Mouse (Mus musculus): ENCODE data around the gene Pip5kl1. TPM values are rescaled to one million over a fixed set of nuclear protein-coding genes. Genes with fewer than 3 reads are reported as not detected.

The Pip5kl1 gene
- polyA plus RNA-seq, 1 experiment from 2014 or later = not detected

DNA sequence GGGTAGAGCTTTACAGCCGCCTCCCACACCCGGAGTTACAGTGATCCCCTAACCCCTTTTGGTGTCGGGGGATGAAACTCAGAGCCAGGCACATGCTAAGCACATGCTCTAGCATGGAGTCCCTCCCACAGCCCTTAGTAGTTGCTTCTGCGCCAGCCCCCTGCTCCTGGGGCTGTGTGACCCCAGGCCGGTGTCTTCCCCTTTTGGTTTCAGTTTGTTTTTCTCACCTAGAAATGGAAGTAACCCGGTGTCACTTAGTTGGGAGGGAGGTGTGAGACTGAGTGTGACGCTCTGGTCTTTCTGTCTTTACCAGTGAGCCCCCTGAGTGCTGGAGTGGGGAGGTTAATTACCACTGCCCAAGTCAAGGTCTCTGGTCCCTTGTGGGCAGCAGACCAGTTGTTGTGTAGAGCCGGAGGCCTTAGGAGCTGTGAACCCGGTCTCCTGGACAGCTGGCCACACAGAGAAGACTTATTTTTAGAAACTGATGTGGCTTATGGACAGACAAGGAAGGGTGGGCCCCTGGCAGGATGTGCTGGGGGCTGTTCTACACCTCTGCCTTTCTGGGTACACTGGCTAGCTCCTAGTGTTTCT, 13.2 kb downstream of the Pip5kl1 start:
- Histone ChIP-seq H3K9ac (peak overlapping the region; percentile 76), H3K4me1 (replicated peaks) (peaks cover 50% of the 10 kb centered on the region), H3K27ac (peak overlapping the region; percentile 41; the same call in 1 of the 2 replicates), H3K36me3 (peaks cover 9% of the 10 kb centered on the region; the same call in 1 of the 2 replicates), H3K9me3 (replicated peaks) (no peaks in the 10 kb centered on the region), H3K4me3 (replicated peaks) (peak overlapping the region; percentile 69), H3K27me3 (0 out of 2 replicates have a peak, but pooled peaks cover 4% of the 10 kb centered on the region), H3K4me2 (peak overlapping the region; percentile 89)
- DNase-seq (no peak), ATAC-seq (ENCODE audit: low read depth) (no peak)
- WGBS (ENCODE audit: insufficient replicate concordance) = 9% methylated on average over 9 of the region's 9 CpGs

DNA sequence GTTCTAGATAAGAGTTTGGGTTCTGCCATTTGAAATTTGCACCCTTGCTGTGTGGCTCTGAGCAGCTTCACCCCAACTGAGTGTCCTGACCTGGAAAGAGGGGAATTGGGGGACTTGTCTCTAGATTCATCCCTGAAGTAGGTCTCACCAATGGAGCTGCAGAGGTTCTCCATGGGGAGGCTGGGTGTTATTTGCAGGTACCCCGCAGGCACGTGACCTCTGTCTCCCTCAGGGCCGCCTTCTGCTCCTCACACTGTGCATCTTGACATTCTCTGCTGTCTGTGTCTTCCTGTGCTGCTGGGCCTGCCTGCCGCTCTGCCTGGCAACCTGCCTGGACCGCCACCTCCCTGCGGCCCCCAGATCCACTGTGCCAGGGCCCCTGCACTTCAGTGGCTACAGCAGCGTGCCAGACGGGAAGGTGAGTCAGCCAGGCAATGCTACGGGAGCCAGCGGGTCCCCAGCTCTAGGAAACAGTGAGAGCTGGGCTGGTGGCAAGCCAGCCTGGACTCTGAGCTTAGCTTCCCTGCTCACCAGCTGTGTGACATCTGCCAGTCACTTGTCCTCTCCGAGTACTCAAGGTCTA, 14.7 kb downstream of the Pip5kl1 start:
- peak overlapping the region; percentile 89; the same call in 1 of the 2 replicates for H3K4me2 ChIP-seq

DNA sequence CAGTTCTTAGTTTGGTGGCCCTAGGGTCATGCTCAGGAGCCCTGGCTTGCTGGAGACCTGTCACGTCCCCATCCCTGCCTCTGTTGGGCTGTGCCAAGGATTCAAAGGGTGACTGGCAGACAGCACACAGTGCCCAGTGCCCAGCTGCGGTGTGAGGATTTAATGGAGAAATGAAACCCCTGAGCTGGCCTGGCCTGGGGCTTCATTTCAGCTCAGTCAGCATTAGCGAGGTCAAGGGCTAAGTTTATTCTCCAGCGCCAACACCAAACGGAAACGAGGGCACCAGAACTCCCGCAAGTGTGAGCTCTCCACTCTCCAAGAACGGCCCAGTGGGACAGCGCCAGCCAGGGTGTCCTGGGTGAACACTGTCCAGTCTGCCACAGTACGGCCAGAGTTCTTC, 15.6 kb downstream of the Pip5kl1 start:
- Histone ChIP-seq H3K4me1 (replicated peaks) (peaks cover 44% of the 10 kb centered on the region), H3K4me3 (replicated peaks) (no peak overlapping the region), H3K4me2 (no peak overlapping the region), H3K9ac (no peak overlapping the region), H3K9me3 (replicated peaks) (no peaks in the 10 kb centered on the region), H3K27me3 (no peaks in the 10 kb centered on the region), H3K27ac (no peak overlapping the region), H3K36me3 (peaks cover 20% of the 10 kb centered on the region)
- 80% methylated on average over 10 of the region's 10 CpGs for WGBS (ENCODE audit: insufficient replicate concordance)
- DNase-seq = no peak
- ATAC-seq (ENCODE audit: low read depth) = no peak

More for the DNA sequence above, 14.7 kb downstream of the Pip5kl1 start:
- 76% methylated on average over 11 of the region's 11 CpGs for WGBS (ENCODE audit: insufficient replicate concordance)
- no peaks in the 10 kb centered on the region for H3K9me3 ChIP-seq (replicated peaks)
- 0 out of 2 replicates have a peak overlapping the region, but pooled peaks have one; percentile 17 for H3K9ac ChIP-seq
- DNase-seq (no peak), ATAC-seq (ENCODE audit: low read depth) (no peak)
- peaks cover 16% of the 10 kb centered on the region for H3K36me3 ChIP-seq
- H3K4me1 ChIP-seq (replicated peaks) = peaks cover 44% of the 10 kb centered on the region
- no peak overlapping the region for H3K4me3 ChIP-seq (replicated peaks)
- H3K27me3 ChIP-seq = no peaks in the 10 kb centered on the region
- H3K27ac ChIP-seq = 0 out of 2 replicates have a peak overlapping the region, but pooled peaks have one; percentile 9

DNA sequence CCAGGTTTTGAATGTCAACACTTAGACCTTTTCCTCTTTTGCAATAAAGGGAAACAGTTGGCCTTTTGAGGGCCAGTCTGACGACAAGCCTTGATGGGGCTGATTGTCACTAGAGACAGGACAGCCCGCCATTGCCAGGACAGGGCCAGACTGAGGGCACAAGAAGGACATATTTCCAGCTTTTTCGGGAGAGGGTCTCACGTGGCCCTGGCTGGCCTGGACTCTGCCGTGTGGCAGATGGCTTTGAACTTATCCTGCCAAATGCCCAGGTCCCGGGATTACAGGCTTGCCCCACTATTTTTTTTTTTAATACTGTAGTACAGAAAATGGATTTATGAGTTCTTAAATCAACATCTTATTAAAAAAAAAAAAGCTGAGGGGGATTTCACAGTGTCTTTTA, 16.7 kb downstream of the Pip5kl1 start:
- no peak overlapping the region for H3K27ac ChIP-seq
- no peak overlapping the region for H3K4me3 ChIP-seq (replicated peaks)
- peaks cover 43% of the 10 kb centered on the region for H3K4me1 ChIP-seq (replicated peaks)
- DNase-seq (no peak), ATAC-seq (ENCODE audit: low read depth) (no peak)
- no peaks in the 10 kb centered on the region for H3K27me3 ChIP-seq
- H3K36me3 ChIP-seq = peaks cover 29% of the 10 kb centered on the region
- H3K4me2 ChIP-seq = no peak overlapping the region
- H3K9me3 ChIP-seq (replicated peaks) = no peaks in the 10 kb centered on the region
- WGBS (ENCODE audit: insufficient replicate concordance) = 81% methylated on average over 6 of the region's 6 CpGs
- H3K9ac ChIP-seq = no peak overlapping the region

DNA sequence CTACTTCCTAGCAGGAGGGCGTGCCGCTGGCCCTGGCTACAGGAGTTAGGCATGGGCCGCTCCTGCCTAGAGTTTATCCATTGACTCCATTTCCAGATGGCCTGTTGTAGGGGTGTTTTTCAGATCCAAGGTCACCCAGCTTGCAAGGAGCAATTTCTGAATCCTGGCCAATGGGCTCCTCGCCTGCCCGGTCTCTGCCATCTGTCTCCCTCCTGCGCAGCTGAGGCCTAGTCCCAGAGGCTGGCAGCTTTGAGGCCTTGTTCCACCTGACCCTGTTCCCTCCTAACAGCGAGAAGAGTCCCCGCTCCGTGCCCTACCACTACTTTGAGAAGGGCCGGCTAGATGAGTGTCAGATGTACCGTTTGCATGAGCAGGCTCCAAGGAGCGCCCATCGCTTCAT, 22.1 kb downstream of the Pip5kl1 start:
- peaks cover 25% of the 10 kb centered on the region for H3K36me3 ChIP-seq
- DNase-seq = no peak
- H3K4me2 ChIP-seq = no peak overlapping the region
- H3K27ac ChIP-seq = no peak overlapping the region
- no peak overlapping the region for H3K9ac ChIP-seq
- H3K4me3 ChIP-seq (replicated peaks) = no peak overlapping the region
- no peak for ATAC-seq (ENCODE audit: low read depth)
- H3K4me1 ChIP-seq (replicated peaks) = peaks cover 10% of the 10 kb centered on the region
- no peaks in the 10 kb centered on the region for H3K27me3 ChIP-seq
- no peaks in the 10 kb centered on the region for H3K9me3 ChIP-seq (replicated peaks)
- WGBS (ENCODE audit: insufficient replicate concordance) = 85% methylated on average over 13 of the region's 13 CpGs

DNA sequence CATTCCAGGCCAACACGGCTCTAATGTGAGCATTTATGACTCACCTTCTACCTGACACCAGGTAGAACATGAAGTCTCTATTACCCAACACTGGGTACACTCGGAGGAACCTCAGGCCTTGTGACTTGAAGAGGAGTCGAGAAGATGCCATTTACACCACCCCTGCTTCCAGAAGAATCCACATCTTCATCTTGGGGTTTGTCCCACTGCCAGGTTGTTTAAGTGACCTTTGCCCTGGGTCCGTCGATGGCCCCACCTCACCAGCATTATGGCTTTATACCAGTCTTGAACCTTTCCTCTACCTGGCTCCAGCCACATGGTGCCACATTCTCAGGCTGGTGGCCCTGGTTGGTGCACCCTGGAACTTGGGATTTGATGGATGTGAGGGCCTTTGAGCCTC, 22.7 kb downstream of the Pip5kl1 start:
- DNase-seq = no peak

DNA sequence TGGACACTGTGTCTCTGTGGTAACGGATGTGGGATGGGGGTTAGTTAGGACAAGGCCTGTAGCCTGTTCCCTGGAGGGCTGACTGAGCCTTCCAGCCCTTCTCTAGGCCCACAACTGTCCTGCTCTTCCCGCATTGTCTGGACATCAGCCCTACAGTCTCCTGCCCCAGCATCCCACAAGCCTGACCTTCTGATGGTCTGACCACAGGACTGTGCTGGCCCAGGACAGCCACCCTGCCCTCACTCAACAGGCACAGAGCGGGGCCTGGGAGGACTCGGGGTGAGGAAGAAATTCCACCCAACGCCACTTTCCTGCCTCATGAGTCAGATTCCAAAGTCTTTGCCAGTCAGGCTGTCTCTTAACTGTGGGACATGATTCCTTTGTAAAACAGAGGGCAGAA, 23.1 kb downstream of the Pip5kl1 start:
- H3K4me2 ChIP-seq = no peak overlapping the region
- ATAC-seq (ENCODE audit: low read depth) = no peak
- no peak overlapping the region for H3K27ac ChIP-seq

More for the DNA sequence above, 22.7 kb downstream of the Pip5kl1 start:
- no peak overlapping the region for H3K27ac ChIP-seq
- H3K36me3 ChIP-seq = peaks cover 25% of the 10 kb centered on the region
- no peaks in the 10 kb centered on the region for H3K9me3 ChIP-seq (replicated peaks)
- no peak overlapping the region for H3K9ac ChIP-seq
- no peak overlapping the region for H3K4me2 ChIP-seq
- H3K27me3 ChIP-seq = no peaks in the 10 kb centered on the region
- peaks cover 15% of the 10 kb centered on the region for H3K4me1 ChIP-seq (replicated peaks)
- 77% methylated on average over 5 of the region's 5 CpGs for WGBS (ENCODE audit: insufficient replicate concordance)
- H3K4me3 ChIP-seq (replicated peaks) = no peak overlapping the region
- no peak for ATAC-seq (ENCODE audit: low read depth)

DNA sequence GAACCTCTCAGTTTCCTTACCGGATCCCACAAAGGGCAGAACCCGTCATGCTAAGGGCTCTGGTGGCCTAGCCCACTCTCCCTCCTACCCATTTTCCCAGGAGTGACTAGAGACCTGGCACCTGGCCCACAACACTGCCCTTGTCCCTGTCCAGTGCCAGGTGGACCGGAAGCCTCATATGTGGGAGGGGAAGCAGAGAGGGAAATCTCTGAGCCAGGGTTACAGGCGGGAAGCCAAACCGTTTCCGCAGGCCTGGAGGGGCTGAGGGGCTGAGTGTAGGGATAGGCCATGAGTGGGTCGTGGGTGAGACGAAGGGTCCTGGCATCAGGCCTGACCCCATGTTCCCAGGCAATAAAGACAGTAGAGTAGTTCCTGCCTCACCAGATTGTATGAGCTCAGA, 23.9 kb downstream of the Pip5kl1 start:
- Histone ChIP-seq H3K4me2 (no peak overlapping the region), H3K27ac (no peak overlapping the region), H3K27me3 (no peaks in the 10 kb centered on the region), H3K36me3 (peaks cover 25% of the 10 kb centered on the region), H3K9ac (no peak overlapping the region), H3K4me3 (replicated peaks) (no peak overlapping the region), H3K9me3 (replicated peaks) (no peaks in the 10 kb centered on the region), H3K4me1 (replicated peaks) (peaks cover 20% of the 10 kb centered on the region)
- no peak for ATAC-seq (ENCODE audit: low read depth)
- 78% methylated on average over 8 of the region's 8 CpGs for WGBS (ENCODE audit: insufficient replicate concordance)
- no peak for DNase-seq

More for the DNA sequence above, 23.1 kb downstream of the Pip5kl1 start:
- no peak overlapping the region for H3K4me3 ChIP-seq (replicated peaks)
- H3K27me3 ChIP-seq = no peaks in the 10 kb centered on the region
- no peak overlapping the region for H3K9ac ChIP-seq
- H3K36me3 ChIP-seq = peaks cover 25% of the 10 kb centered on the region
- WGBS (ENCODE audit: insufficient replicate concordance) = 80% methylated on average over 5 of the region's 5 CpGs
- no peaks in the 10 kb centered on the region for H3K9me3 ChIP-seq (replicated peaks)
- peaks cover 20% of the 10 kb centered on the region for H3K4me1 ChIP-seq (replicated peaks)
- DNase-seq = no peak

DNA sequence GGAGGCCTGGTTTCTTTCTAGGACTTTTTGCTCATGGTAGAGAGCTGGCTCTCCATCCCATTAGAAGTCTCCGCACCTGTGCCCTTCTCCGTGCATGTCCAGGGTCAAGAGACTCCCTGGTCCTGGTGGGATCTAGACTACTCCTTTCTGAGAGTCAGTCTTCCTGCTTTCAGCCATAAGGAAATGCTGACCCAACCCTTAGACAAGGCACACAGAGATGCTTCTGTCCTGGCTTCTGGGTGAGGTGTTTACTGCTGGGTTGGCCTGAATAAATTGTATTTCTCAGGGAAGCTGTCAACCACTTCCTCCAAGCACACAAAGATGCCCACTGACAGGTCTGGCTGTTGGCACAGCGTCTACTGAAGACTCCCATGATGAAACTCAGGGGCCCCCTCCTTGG, 24.8 kb downstream of the Pip5kl1 start, which contains the start of gene St6galnac6:
St6galnac6 (plus strand) TSS at position 301 of the 400 bp plus-strand sequence.
- no peak for DNase-seq
- Histone ChIP-seq H3K4me3 (replicated peaks) (no peak within 1 kb of the TSS), H3K27me3 (no peaks in the 10 kb centered on the region), H3K9ac (no peak within 1 kb of the TSS), H3K36me3 (peaks cover 18% of the 10 kb centered on the region; the same call in 1 of the 2 replicates), H3K27ac (peak within 1 kb of the TSS; percentile 7; the same call in 1 of the 2 replicates), H3K4me1 (replicated peaks) (peaks cover 24% of the 10 kb centered on the region), H3K4me2 (no peak within 1 kb of the TSS), H3K9me3 (replicated peaks) (no peaks in the 10 kb centered on the region)
- no peak for ATAC-seq (ENCODE audit: low read depth)
- 80% methylated on average over 3 of the region's 3 CpGs for WGBS (ENCODE audit: insufficient replicate concordance)

DNA sequence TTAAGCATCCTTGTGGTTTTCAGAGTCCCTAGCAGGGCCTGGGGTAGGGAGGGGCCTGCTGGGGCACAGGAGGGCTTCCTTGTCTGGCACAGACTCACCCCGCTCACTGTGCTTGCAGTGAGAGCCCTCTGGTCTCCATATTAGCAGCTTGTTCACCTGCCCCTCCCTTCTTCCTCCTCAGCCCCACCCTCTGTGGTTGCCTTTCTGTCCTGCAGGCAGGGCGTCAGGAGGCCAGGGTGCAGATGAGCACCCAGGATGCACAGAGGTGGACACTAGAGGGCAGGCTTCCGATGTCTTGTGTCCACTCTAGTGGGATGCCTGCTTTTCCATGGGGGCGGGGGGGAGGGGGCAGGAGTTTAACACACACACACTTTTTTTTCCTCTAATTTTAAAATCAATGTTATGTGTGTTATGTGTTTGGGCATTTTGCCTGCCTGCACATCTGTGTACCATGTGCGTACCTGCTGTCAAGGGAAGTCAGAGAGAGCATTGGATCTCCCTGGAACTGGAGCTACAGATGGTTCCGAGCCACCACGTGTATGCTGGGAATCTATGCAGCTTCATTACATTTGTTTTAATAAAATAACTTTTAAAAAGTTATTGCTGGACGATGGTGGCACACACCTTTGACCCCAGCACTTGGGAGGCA, 26.9 kb downstream of the Pip5kl1 start:
- ATAC-seq (ENCODE audit: low read depth) (peak; percentile 79), DNase-seq (peak; percentile 64)
- peak overlapping the region; percentile 39; the same call in 1 of the 2 replicates for H3K27ac ChIP-seq
- no peaks in the 10 kb centered on the region for H3K27me3 ChIP-seq
- H3K36me3 ChIP-seq = peaks cover 4% of the 10 kb centered on the region; the same call in 1 of the 2 replicates
- peaks cover 39% of the 10 kb centered on the region for H3K4me1 ChIP-seq (replicated peaks)
- H3K4me2 ChIP-seq = peak overlapping the region; percentile 67
- no peaks in the 10 kb centered on the region for H3K9me3 ChIP-seq (replicated peaks)
- 34% methylated on average over 8 of the region's 8 CpGs for WGBS (ENCODE audit: insufficient replicate concordance)
- H3K9ac ChIP-seq = peak overlapping the region; percentile 54; the same call in 1 of the 2 replicates
- H3K4me3 ChIP-seq (replicated peaks) = no peak overlapping the region

DNA sequence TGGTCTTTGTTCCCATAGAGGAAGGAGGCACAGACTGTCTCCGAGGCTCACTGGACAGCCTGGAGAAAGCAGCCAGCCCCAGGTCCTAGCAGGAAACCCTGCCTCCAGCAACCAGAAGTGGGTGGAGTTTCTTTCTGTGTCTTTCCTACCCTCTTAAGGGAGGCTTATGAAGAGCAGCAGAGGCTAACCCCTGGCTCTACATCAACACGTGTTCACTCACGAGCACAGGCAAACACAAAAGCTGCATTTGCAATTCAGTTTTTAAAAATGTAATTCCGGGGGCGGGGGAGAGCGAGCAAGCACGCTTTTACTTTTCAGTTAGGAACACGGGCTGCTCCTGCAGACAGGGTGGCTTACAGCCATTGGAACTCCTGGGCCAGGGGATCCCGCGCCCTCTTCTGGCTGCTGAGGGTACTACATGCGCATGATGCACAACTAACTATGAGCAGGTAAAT, 28.0 kb downstream of the Pip5kl1 start:
- H3K9me3 ChIP-seq (replicated peaks) = no peaks in the 10 kb centered on the region
- peak overlapping the region; percentile 66 for H3K27ac ChIP-seq
- DNase-seq (peak; percentile 81), ATAC-seq (ENCODE audit: low read depth) (peak; percentile 54)
- H3K9ac ChIP-seq = peak overlapping the region; percentile 48; the same call in 1 of the 2 replicates
- H3K27me3 ChIP-seq = no peaks in the 10 kb centered on the region
- H3K4me3 ChIP-seq (replicated peaks) = peak overlapping the region; percentile 54
- under 1% methylated on average over 11 of the region's 11 CpGs for WGBS (ENCODE audit: insufficient replicate concordance)
- peak overlapping the region; percentile 67 for H3K4me2 ChIP-seq
- peaks cover 48% of the 10 kb centered on the region for H3K4me1 ChIP-seq (replicated peaks)
- H3K36me3 ChIP-seq = 0 out of 2 replicates have a peak, but pooled peaks cover 4% of the 10 kb centered on the region

All from liver, embryonic 13.5 days (tissue).